Mouse (Mus musculus): ENCODE results near the gene Myo3a.

GRCm38 (mm10) chr2:22285366-22285765 is 58.1 kb downstream of the Myo3a start:
- TF ChIP-seq POLR2A (IDR thresholded peaks at IDR 0.05; ENCODE audit: borderline replicate concordance, control insufficient read depth, low read depth, low read length) (no peak), CTCF (IDR thresholded peaks at IDR 0.05; ENCODE audit: control insufficient read depth, insufficient read depth, low read length) (no peak)

Measured in bone marrow, adult 2 months (tissue).